Mouse (Mus musculus) activated CD4-positive, CD25-positive, alpha-beta regulatory T cell, adult 4 months (primary cell): ENCODE data around the gene Kat14. TPM values are rescaled to one million over a fixed set of nuclear protein-coding genes. Genes with fewer than 3 reads are reported as not detected.

Source experiments
- ATAC-seq: one replicate; pipeline ENCODE4 v1.8.0; 2017
- polyA plus RNA-seq, 2 experiments: library from polyadenylated mRNA; unstranded; fragments of 100-300 nt; shearing (Covaris generic); gene quantifications; one replicate each; pipeline ENCODE4 v1.2.1; 2017

Gene Kat14
- polyA plus RNA-seq, 2 experiments from 2014 or later = 12.7 to 16.8 TPM

DNA sequence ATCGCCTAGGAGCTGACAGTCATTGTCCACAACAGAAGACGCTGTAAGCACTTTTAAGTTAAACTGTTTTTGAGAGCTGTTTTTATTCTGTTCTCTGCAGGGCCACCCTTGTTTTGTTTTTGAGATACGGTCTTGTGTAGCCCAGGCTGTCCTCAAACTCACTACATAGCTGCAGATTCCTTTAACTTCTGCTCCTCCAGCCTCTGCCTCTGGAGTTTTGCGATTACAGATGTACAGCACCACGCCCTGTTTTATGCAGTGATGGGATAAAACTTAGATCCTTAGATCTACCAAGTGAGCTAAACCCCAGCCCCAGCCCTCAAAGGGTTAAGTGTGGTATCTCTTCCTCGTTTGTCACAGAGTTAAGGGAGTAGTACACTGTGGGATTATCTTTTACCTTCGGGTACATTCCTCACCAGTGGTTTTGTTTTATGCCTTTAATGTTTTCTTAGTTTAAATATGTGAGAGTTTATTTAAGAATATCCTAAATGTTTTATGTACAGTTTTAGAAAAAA lies 13.9 kb downstream of the Kat14 start:
- no peak for ATAC-seq

DNA sequence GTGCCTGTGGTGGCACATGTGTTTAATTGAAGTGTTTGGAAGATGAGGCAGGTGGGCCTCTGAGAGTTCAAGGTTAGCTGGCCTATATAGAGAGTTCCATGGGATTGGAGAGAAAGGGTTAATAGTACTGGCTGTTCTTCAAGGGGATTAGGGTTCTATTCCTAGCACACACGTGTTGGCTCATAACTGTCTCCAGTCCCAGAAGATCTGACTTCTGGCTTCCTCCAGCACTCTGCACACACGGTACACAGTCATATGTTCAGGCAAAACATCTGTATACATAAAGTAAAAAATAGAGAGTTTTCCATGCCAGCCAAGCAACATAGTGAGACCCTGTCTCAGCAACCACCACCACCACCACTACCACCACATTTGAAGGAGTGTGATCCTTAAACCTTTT lies 17.5 kb downstream of the Kat14 start:
- ATAC-seq = no peak

DNA sequence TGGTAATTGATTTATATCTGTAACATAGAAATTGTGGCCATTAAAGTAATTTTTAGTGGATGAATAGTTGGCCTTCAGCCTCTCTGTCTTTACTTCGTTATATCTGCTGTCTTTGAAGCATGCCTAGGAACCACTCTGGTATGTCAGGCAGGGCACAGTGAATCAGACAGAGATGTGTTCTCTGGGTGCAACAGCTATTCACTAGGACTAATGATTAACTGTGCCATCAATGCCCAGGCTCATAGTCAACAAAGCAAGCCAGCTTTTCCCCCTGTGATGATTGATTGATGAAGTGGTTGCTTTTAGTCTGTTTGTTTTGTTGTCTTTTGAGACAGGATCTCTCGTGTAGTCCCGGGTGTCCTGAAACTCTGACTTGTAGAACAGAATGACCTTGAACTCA lies 19.6 kb downstream of the Kat14 start:
- no peak for ATAC-seq

DNA sequence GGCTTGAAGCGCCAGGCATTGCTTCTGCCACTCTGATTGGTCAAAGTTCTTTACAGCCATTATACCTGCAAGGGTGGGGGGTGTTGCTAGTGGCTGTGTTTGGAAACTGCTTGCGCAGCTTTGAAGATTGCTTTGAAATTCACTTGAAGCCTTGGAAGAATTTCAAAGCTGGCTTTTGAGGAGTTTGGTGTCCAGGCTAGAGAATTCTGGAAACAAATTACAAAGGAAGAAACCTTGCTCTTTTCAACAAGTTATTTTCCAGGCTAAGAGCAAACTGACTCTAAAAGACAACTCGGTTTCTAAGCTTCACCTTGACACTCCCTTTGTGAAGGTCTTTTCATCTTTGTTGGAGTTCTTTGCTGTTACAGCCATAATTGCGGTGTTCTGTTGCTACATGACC lies 30.7 kb downstream of the Kat14 start:
- no peak for ATAC-seq

DNA sequence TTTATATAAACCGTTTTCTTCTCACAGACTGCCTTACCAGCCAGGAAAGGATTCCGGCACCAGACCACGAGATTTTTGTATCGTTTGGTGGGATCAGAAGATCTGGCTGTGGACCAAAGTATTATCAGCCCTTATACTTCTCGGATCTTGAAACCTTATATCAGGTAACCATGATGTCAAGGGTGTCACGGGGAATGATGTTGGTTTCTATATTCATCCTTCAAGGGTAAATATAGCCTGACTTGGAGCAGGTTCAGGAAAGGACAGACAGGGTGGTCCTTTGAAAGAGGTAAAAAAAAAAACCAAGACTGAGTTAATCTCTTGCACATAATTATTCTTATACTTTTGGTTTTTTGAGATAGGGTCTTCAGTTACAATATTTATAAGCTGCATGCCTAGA lies 31.9 kb downstream of the Kat14 start:
- no peak for ATAC-seq

DNA sequence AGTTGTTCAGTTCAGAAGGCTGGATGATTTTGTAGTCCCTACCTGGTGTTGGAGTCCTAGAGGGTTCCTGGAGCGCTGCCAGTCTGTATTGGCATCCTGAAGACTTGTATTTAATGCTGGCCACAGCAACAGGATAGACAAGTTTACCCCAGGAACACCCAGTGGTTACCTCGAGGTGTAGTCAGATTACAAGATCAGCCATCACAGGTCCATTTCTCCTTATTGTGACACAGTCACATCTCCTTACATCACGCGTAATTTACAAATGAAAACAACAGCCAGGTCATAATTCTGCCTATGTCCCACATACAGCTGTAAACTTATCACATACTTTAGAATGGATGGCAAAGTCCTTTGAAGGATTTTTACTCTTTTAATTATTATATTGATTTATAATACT lies 40.3 kb downstream of the Kat14 start:
- no peak for ATAC-seq

DNA sequence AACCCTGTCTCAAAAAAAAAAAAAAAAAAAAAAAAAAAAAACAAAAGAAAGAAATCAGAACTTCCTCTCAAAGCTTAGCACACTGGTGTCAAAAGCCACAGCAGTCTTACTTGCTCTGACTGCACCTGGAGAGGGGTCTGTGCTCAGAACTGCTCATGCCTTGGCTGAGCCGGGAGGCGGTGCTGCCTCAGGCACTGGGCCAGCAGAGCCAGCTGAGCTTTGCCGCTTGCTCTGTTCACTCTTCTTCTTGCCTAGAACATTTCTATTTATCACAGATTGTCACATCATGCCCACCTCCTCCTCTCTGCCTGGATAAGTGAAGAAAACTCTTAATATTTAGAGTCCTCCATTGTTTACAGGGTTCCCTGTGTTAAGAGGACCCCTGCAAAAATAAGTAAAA lies 41.8 kb downstream of the Kat14 start:
- no peak for ATAC-seq

DNA sequence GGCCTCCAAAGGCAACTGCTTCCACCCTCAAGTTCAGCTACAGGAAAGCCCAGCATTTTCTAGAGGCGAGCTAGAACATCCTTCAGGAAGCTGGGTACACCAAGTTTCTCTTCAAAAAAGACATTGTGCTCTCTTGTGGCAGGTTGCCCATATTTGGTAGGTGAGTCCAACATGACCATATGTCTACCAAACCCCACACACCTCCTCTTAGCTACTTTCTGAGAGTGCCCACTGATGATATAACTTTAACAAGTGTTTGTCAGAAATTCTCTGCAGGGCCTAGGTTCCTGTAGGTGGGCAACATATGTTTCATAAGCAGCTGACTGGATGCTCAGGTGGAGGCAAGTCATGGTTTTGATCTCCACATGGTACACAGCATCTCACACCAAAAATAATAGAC lies 45.9 kb downstream of the Kat14 start:
- no peak for ATAC-seq

DNA sequence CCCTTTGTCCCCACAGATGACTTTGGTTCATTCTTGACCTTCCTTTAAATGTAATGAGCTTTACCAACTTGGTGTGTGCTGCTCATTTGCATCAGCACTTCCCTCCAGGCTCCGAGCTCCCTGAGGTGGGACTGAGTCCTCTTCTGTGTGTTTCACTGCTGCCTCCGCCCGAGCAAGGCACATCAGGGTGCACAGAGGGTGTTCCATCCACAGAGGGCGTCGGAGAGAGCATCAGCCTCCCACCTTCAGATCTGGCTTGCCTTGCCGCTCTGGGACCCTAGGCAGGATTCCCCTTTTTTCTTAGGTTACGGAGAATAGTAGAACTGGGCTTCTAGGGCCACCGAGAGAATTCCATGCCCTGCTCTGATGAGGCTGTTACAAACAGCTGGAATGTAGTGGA lies 48.1 kb downstream of the Kat14 start:
- ATAC-seq = no peak

DNA sequence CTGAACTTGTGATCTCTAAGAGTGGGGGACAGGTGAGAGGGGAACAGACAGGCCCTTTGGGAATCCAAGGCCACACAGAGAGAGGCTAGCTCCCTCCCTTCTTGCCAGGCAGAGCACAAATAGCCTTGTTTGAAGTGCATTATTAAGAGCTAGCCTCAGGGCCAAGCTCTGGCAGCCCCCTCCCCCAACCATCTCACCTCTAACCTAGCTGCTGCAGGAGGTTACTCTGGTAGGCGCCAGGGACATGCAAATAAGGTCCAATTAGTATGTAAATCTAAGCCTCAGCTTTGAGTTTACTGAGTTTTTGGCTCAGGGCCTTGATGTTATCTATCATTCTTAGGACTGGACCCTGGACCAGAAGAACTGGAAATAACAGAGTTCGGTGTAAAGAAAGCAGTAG lies 49.3 kb downstream of the Kat14 start:
- no peak for ATAC-seq

DNA sequence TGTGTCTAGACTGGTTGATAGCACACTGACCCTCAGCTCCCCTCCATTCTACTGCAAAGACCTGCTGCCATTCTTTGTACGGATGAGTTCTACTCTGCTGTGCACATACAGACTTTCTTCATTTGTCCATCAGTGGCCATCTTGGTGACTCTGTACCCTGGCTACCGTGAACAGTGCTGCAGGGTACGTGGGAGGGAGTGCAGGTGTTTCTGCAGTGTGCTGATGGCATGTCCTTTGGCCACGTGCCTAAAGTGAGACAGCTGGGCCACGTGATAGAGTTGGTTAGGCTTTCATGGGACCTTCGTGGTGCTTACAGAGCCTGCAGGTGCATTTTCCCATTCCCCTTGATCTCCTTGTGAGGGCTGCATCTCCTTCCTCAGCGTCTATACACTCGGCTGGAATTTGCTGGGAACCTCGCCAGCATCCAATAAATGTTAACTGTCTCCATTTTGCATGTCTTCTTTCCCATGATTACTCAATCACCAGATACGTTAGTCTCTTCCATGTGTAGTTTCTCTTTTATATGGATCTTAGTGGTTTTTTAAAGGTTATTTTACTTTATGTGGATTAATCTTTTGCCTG lies 53.4 kb downstream of the Kat14 start:
- no peak for ATAC-seq

DNA sequence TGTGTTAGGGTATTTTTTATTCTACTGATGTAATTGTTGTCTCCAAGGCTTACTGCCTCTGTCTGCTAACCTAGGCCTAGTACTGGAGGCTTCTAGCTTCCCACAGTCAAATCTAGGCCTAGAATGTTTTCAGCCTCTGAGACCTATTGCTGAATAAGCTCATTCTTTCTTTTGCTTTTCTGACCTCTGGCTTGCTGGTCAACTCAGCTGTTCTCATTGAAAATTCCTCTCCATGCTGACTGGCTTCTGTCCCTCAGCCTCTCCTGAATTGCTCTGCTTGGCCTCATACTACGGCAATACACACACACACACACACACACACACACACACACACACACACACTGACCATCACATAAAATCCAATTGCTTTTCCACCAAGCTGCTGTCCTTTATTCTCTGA lies 57.0 kb downstream of the Kat14 start:
- no peak for ATAC-seq

DNA sequence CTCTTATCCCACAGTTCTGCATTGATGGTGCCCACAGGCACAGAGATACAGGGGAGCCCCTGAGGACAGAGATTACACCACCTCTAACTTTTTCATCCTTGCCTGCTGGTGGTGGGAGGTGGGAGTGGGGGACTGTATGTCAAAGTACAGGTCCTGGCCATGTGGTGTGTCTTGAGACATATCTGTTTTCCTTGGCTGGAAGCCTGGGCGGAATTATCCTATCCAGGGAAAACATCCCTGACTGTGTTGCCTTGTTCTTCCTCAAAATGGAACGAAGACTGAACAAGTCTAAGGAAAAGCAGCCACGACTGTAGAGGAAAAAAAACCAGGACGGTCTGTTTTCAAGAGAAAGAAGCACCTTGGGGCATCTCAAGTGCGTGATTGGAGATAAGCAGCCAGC lies 59.1 kb downstream of the Kat14 start:
- ATAC-seq = no peak

DNA sequence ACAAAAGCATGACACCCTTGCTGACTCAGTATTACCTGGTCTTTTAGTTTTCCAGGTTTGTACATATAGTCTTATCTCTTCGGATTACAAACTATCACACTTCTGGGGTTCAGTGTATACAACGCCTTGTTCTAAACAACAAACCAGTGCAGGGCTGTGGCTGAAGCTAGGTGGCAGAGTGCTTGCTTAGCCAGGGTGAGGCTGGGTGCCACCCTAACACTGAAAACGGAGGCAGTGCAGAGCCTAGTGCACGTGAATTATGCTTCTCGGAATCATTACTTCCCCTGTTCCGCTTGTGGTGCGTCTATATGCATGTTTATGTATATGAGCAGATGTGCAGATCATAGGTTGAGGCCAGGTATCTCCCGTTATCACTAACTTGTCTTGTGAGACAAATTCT lies 59.9 kb downstream of the Kat14 start:
- ATAC-seq = no peak

DNA sequence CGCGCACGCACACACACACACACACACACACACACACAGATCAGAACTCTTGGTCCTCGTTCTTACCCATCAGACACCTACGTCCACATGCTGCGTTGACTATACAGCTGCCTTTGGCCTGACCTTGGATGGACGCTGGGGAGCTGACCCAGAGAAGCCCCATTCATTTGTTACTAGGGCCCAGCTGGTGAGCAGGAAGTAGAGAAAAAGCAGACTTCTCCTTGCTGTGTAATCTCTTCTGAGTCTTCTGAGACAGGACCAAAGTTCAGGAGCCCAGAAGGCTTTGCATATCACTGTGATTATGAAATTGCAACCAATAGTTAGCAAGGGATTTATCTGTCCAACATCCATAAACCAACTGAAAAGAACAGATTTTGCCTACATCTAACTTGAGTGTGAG lies 60.4 kb downstream of the Kat14 start:
- ATAC-seq = no peak

DNA sequence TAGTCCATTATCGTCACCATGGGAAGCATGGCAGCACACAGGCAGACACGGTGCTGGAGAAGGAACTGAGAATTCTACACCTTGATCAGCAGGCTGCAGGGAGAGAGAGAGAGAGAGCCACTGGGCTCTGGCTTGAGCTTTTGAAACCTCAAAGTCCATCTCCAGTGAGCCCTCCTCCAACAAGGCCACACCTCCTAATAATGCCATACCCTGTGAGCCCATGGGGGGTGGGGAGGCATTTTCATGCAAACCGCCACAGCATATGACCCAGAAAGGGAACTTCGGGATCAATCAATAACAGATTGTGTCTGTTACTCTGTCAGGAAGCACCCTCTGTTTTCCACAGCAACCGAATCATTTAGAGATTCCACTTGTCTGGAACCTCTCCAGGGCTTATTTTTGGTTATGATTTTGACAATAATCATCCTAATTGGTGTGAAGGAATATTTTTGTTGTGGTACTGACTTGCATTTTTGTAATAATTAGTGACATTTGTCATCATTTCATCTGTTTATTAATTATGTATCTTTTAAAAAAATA lies 62.6 kb downstream of the Kat14 start:
- no peak for ATAC-seq

DNA sequence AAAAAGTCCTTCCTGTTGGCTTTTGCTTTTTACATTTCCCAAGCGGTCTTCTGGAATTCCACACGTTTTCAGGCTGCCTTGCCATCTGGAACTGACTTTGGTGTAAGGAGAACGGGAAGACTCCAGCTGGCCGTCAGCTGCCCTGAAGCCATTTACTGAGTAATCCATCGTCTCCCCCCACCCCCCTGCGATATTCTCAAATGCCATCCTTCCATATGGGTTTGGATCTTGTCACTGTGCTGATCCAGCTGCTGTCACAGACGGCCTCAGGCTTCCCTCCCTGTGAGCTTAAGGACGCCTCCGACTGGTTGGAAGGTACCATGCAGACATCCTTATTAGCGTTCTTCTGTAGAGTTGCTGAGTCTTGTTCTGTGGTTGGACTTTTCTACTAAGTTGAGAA lies 66.9 kb downstream of the Kat14 start:
- no peak for ATAC-seq

DNA sequence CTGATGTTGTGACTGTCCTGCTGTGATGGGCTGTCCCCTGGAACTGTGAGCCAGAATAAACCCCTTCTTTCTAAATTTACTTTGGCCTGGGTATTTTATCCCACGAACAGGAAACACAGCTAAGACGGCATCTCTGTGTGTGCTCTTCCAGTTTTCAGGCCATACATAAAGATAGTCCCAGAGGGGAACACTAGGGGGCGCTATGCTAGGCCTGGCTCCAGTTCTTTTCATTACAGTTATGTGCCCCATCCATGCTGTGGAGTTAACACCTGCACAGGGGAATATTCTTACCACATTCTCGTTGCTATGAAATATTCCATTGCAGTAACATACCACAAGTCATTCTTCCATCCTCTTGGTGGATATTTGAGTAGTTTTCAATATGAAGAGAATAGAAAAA lies 69.6 kb downstream of the Kat14 start:
- no peak for ATAC-seq

DNA sequence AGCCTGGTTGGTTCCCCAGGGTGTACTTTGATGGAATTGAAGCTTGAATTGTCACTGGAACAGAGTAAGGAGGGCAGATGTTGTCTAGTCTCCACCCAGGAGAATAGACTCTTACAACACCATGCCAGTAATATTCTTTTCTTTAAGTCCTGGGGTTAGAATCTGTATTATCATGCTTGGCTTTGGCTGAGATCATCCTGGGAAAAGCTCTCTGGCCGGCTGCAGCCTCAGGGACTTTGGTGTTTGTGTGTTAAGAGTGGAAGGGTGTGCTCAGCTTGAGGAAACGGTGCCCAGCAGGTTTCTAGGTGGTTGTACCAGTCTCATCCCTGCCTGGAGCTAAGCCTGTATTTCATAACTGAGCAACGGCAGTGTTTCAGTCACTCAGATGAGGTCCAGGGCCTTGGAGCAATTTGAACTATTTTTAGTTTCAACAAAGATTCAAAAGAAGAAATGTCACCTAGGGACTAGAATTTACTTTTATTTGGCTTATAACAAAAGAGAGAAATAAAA lies 70.5 kb downstream of the Kat14 start:
- no peak for ATAC-seq

DNA sequence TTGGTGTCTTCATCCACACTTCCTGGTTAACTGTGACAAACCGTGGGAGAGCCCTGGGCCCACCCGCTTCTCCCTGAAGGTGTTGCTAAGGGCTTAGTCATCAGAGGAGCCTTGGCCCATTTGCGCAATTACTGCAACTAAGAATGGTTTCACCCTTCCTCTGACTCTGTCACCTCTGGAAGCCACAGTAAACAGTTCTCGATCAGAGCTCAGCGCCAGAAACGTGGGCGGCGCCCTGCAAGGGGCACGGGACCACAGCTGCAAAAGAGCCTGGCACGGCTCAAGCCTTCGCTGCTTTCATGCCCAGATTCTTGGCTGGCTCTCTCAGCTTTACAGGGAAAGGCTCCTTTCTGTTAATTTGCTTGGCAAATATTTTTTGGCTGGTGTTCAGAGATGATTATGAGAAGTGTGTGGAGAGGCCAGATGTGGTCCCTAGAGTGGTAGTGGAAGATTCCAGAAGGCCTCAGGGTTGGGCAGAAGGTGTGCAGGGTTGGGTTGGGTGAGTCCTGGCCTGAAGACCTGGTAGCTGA lies 72.7 kb downstream of the Kat14 start:
- no peak for ATAC-seq

DNA sequence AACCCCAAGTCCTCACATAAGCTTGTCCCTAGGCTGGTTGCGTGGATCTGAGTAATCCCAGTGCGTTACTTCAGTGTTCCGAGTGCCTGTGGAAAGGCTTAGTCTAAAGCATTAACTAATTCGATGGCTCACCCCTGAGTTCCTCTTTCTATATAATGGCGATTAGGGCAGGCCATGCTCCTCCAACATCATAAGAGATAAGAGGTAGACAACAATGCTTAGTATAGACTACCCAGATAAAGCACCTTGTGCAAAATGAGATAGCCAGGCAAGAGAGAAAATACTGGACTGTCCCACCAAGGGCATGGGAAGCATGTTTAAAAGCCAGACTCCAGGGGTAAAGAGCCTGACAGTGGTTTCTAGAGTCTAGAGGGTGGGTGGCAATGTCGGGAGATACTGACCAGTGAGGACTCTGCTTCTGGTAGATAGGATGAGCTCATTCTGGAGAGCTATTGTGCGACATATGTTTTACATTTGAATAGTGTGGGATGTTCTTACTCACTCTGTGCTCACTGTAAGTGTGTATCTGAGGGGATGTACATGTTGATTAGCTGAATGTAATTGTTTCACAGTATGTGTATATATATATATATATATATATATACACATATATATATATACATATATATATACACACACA lies 77.7 kb downstream of the Kat14 start:
- ATAC-seq = no peak

DNA sequence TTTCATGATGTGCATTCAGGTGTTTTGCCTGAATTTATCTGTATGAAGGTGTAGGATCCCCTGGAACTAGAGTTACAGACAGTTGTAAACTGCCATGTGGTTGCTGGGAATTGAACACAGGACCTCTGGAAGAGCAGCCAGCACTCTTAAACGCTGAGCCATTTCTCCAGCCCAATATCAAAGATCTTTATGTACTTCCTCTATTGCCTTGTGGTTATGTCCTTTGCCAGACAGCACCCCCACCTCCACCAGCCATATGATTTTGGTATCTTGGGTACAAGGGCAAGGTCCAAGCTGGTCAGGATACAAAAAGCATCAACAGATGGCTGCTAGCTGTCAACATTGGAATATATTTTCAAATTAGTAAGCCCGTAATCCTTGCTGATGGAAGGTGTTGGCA lies 81.6 kb downstream of the Kat14 start:
- no peak for ATAC-seq

DNA sequence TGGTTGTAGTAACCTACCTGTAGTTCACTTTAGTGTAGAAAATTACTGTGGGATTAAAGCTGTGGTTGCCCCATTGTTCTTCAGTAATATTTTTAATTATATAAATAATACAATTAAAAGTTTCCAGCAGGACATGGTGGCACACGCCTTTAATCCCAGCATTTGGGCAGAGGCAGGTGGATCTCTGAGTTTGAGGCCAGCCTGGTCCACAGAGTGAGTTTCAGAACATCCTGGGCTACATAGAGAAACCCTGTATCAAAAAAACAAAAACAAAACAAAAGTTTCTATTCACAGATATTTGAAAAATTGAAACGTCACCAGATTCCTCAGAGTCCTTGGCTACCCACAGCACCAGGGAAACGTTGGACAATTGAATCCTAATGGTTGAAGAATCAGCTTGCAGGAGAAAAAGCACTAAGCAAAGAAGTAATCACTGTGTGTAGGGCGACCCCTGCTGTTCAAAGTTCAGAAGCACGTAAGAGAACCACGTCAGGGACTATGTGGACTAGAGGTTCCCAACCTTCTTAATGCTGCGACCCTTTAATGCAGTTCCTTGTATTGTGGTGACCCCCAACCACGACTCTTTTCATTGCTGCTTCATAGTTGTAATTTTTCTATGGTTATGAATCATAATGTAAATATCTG lies 83.7 kb downstream of the Kat14 start:
- ATAC-seq = peak; percentile 66
